Mouse (Mus musculus): ENCODE results near the gene Pfkfb2. TPM values are rescaled to one million over a fixed set of nuclear protein-coding genes. Genes with fewer than 3 reads are reported as not detected.

Gene Pfkfb2
- 7.1 and 9.0 TPM in 2 replicates for polyA plus RNA-seq (2016; fragmentation: Nextera tagmentation; extraction: Ambion mirVana)

DNA sequence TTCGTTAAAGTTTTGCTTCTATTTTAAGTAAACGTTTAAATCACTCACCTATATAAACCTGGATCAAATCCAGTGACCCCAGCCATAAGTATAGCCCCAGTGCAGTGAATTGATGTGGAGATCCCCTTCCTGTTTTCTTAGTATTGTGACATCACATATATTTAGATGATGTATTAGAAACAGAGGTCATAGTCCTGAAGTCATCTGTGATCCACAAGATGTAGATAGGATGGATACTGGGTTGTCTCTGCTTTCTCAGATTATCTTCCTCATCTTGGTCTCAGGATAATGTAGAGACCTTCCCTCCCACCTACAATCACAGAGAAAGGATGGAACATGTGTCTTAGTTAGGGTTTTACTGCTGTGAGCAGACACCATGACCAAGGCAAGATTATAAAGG is at the start of gene Pfkfb2:
Gene Pfkfb2 (minus strand): TSS at position 101 of the 400 bp plus-strand sequence.
- Histone ChIP-seq H3K4me1 (peaks cover 55% of the 10 kb centered on the region), H3K27ac (peak within 1 kb of the TSS; percentile 64; the same call in 1 of the 2 replicates), H3K27me3 (replicated peaks) (no peaks in the 10 kb centered on the region), H3K4me2 (no peak within 1 kb of the TSS), H3K9me3 (replicated peaks) (no peaks in the 10 kb centered on the region), H3K36me3 (peaks cover 4% of the 10 kb centered on the region), H3K9ac (no peak within 1 kb of the TSS), H3K4me3 (no peak within 1 kb of the TSS)
- no peak for ATAC-seq
- WGBS (ENCODE audit: insufficient replicate concordance): 67% methylated on average over 2 of the region's 2 CpGs

DNA sequence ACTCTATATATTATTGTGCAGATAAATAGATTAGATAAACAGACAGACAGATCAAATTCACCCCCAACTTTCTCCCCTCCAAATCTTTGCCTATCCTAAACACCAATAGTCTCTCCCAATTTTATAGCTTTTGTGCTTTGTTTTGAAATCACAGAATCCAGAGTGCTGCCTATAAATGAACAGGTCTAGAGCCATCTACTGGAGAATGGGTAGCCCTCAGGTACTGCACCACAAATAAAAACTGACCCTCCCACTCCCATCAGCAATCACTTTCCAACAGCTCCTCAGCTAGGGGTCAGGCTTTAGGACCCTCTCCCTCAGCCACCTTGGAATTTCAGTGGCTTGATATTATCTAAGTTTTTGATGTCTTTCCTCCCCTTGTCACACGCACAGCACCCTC is 47.6 kb upstream of the Pfkfb2 start:
- WGBS (ENCODE audit: insufficient replicate concordance): 74% methylated on average over 1 of the region's 1 CpGs
- H3K27me3 ChIP-seq (replicated peaks): peaks cover 5% of the 10 kb centered on the region
- H3K36me3 ChIP-seq: no peaks in the 10 kb centered on the region
- no peak overlapping the region for H3K27ac ChIP-seq
- H3K9me3 ChIP-seq (replicated peaks): no peaks in the 10 kb centered on the region
- no peaks in the 10 kb centered on the region for H3K4me1 ChIP-seq
- H3K4me2 ChIP-seq: no peak overlapping the region
- H3K9ac ChIP-seq: no peak overlapping the region
- peak; percentile 59 for ATAC-seq
- no peak overlapping the region for H3K4me3 ChIP-seq

DNA sequence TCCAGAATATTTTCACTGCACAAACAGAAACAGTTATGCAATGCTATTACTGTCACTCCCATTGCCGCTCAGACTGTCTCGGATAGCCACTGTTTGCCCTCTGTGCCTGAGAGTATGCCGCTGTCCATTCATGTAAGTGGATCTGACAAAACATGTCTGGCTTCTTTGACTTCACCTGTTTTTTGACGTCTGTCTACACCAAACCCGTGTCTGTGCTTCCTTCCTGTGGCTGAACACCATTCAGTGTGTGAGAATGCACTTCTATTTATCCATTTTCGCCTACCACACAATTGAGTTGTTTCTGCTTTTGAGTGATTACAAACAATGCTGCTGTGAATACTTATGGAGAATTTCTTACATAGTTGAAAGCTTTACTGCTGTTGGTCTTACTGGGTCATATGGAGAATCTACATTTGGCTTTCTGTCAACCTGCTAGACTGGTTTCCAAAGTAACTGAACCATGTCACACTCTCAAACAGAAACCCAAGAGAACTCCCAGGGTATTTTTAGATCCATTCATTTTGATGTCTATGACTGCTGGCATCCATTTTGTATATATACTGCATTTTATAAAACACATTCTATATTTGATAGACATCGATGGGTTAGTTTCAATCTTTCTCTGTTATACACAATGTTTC is 46.8 kb upstream of the Pfkfb2 start:
- no peak overlapping the region for H3K27ac ChIP-seq
- no peak for ATAC-seq
- H3K4me2 ChIP-seq: no peak overlapping the region
- H3K4me3 ChIP-seq: no peak overlapping the region
- no peaks in the 10 kb centered on the region for H3K9me3 ChIP-seq (replicated peaks)
- peaks cover 5% of the 10 kb centered on the region; the same call in 1 of the 2 replicates for H3K27me3 ChIP-seq (replicated peaks)
- H3K9ac ChIP-seq: no peak overlapping the region
- 59% methylated on average over 7 of the region's 7 CpGs for WGBS (ENCODE audit: insufficient replicate concordance)
- H3K4me1 ChIP-seq: no peaks in the 10 kb centered on the region
- H3K36me3 ChIP-seq: no peaks in the 10 kb centered on the region

DNA sequence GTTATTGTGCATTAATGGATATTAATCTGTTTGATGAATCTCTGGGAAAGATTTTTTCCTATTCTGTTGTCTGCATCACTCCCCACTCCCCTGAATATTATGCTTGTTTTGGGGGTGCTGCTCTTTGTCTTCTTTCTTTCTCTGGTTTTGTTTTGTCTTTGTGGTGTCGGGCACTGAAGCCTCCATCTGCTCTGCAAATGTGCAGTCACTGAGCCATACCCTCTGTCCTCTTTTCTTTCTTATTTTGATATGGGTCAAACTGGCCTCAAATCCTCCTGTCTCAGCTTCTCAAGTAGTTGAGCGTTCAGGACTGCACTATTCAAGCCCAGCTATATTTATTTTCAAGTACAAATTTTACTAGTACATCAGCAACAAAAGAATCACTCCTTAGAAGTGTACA is 46.2 kb upstream of the Pfkfb2 start:
- no peak for ATAC-seq
- peaks cover 5% of the 10 kb centered on the region; the same call in 1 of the 2 replicates for H3K27me3 ChIP-seq (replicated peaks)
- H3K4me3 ChIP-seq: no peak overlapping the region
- 74% methylated on average over 2 of the region's 2 CpGs for WGBS (ENCODE audit: insufficient replicate concordance)
- no peaks in the 10 kb centered on the region for H3K9me3 ChIP-seq (replicated peaks)
- H3K4me1 ChIP-seq: no peaks in the 10 kb centered on the region
- no peak overlapping the region for H3K9ac ChIP-seq
- H3K36me3 ChIP-seq: no peaks in the 10 kb centered on the region
- H3K27ac ChIP-seq: no peak overlapping the region
- no peak overlapping the region for H3K4me2 ChIP-seq

DNA sequence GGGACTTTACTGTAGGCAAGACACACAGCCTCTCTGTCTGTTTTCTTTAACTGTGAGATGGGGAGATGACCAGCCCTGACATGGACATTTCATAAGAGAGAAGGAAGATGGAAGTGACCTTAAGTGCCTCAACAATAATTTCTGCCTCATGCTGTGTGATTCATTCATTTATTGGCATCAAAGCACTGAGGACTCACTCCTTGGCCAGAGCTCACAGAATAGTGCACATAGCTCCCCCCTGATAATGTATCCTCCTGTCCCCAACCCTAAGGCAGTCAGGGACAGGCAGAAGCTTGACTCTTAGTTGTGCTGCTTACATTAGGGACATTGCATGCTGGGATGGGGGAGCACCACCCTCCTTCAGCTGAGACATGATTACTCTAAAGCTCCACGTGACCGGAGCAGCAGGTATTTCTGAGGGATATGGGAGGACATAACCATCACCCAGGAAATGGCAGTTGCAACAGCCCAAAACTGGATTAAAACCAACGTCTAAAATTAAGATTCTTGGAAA is 42.0 kb upstream of the Pfkfb2 start:
- WGBS (ENCODE audit: insufficient replicate concordance): 61% methylated on average over 3 of the region's 3 CpGs
- Histone ChIP-seq H3K4me2 (no peak overlapping the region), H3K4me1 (peaks cover 8% of the 10 kb centered on the region), H3K36me3 (no peaks in the 10 kb centered on the region), H3K27me3 (replicated peaks) (no peaks in the 10 kb centered on the region), H3K27ac (no peak overlapping the region), H3K9ac (no peak overlapping the region), H3K4me3 (no peak overlapping the region), H3K9me3 (replicated peaks) (no peaks in the 10 kb centered on the region)
- no peak for ATAC-seq

DNA sequence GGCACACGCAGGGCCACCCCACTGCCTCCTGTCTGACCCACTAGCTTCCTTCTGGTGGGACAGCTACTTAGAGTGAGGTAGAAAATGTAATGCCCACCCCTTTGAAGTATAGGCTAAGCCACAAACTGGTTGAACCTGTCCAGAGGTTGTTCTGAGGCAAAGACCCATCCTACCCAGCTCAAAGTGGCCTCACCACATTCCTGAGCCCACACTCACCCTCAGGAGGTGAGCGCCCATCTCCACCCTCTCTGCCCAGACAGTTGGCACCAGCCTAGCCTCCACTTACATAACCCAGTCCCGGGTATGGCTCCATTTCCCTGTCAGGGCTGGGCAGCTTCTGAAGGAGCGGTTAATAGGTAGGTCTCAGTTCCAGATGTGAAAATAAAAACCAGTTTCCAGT is 41.4 kb upstream of the Pfkfb2 start:
- Histone ChIP-seq H3K9ac (no peak overlapping the region), H3K4me1 (peaks cover 8% of the 10 kb centered on the region), H3K4me2 (no peak overlapping the region), H3K36me3 (no peaks in the 10 kb centered on the region), H3K4me3 (no peak overlapping the region), H3K27me3 (replicated peaks) (no peaks in the 10 kb centered on the region), H3K27ac (no peak overlapping the region), H3K9me3 (replicated peaks) (no peaks in the 10 kb centered on the region)
- no peak for ATAC-seq
- 70% methylated on average over 4 of the region's 4 CpGs for WGBS (ENCODE audit: insufficient replicate concordance)

DNA sequence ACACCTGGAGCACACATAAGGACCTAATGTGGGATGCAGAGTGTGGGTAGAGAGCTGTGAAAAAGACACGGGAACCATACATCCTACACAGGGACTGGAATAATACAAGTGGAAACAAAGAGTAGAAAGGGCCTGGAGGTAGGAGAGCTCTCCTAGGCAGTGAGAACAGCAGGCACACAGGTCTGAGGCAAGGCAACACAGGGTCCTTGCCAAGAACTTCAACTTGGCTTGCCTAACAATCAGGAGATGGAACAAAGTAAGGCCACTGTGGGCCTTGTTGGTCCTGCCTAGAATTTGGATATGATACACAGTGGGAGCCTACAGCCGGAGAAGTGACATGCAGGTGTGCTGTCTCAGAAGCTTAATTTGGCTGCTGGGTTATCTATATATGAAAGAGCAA is 40.9 kb upstream of the Pfkfb2 start:
- Histone ChIP-seq H3K4me3 (no peak overlapping the region), H3K9me3 (replicated peaks) (no peaks in the 10 kb centered on the region), H3K4me2 (no peak overlapping the region), H3K36me3 (no peaks in the 10 kb centered on the region), H3K27ac (no peak overlapping the region), H3K27me3 (replicated peaks) (no peaks in the 10 kb centered on the region), H3K4me1 (peaks cover 8% of the 10 kb centered on the region), H3K9ac (no peak overlapping the region)
- no peak for ATAC-seq
- WGBS (ENCODE audit: insufficient replicate concordance): 77% methylated on average over 2 of the region's 2 CpGs

DNA sequence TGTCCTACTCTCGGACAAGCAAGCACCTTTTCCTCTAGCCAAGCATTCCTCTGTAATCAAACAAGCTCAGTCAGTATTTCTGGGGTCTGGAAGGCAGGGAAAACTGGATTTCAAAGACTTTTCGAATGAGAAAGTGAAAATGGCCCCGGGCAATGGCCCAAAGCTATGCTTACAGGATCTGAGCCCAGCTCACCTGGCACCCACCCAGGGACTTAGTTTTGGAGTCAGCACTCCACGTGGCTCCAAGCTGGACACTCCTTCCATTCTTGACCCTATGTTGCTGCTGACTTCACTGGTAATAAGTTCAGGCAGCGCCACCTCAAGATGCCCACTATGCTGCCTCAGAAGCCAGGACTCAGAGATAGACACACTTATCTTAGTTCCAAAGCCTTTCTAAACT is 38.0 kb upstream of the Pfkfb2 start:
- H3K27ac ChIP-seq: no peak overlapping the region
- no peak overlapping the region for H3K4me2 ChIP-seq
- no peak overlapping the region for H3K4me3 ChIP-seq
- H3K9me3 ChIP-seq (replicated peaks): no peaks in the 10 kb centered on the region
- peaks cover 24% of the 10 kb centered on the region for H3K4me1 ChIP-seq
- no peak for ATAC-seq
- H3K27me3 ChIP-seq (replicated peaks): no peaks in the 10 kb centered on the region
- WGBS (ENCODE audit: insufficient replicate concordance): 76% methylated on average over 5 of the region's 5 CpGs
- H3K36me3 ChIP-seq: no peaks in the 10 kb centered on the region
- H3K9ac ChIP-seq: no peak overlapping the region

DNA sequence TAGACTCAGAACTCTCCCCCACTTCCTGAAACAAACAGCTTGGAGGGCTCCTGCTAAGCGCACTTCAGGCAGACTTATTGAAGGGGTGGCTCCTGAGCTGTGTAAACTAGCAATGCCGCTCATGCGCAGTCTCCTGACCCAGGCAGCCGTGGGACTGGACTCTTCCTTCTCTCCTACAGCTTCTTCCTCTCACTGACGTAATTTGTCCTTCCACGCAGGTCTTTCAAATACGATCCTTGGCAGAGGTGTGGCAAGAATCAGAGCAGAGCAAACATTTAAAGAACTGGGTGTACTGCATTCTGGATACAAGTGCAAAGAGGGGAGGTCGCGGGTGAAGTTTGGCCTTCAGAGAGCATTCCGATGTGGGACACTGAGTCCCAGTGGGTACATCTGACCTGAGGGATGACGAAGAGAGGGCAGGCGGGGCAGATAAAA is 35.0 kb upstream of the Pfkfb2 start:
- Histone ChIP-seq H3K27ac (0 out of 2 replicates have a peak overlapping the region, but pooled peaks have one; percentile 13), H3K9me3 (replicated peaks) (no peaks in the 10 kb centered on the region), H3K4me2 (no peak overlapping the region), H3K4me1 (peaks cover 33% of the 10 kb centered on the region), H3K27me3 (replicated peaks) (no peaks in the 10 kb centered on the region), H3K9ac (no peak overlapping the region), H3K36me3 (no peaks in the 10 kb centered on the region), H3K4me3 (no peak overlapping the region)
- ATAC-seq: no peak
- 72% methylated on average over 12 of the region's 12 CpGs for WGBS (ENCODE audit: insufficient replicate concordance)

DNA sequence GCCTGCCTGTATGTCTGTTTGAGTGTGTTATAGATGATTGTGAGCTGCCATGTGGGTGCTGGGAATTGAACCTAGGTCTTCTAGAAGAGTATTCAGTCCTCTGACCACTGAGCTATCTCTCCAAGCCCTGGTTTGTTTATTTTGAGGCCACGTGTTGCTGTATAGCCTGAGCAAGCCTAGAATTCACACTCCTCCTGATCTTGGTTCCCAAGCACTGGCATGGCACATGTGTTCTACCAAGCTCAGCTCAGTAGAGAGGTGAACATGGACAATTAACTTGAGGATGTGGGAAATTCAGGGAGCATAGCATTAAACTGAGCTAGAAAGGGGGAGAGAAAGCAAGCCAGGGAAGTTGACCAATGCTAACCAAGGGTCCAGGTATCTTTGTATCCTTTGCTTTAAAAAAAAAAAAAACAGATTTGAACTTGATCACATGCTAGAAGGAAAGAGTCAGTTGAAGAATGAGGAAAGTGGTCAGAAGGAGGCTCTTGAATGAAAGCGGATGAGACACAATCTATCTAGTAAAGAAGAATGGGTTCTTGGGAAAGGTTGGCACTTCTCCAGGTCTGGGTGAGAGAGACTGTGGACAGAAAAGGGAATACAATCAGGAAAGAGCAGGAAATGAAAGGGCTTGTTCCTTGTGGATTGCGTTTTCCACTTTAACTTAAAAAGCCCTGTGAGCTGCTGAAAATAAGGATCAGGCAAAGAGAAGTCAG is 33.1 kb upstream of the Pfkfb2 start:
- Histone ChIP-seq H3K4me3 (no peak overlapping the region), H3K36me3 (no peaks in the 10 kb centered on the region), H3K4me2 (no peak overlapping the region), H3K9me3 (replicated peaks) (no peaks in the 10 kb centered on the region), H3K27me3 (replicated peaks) (no peaks in the 10 kb centered on the region), H3K4me1 (peaks cover 31% of the 10 kb centered on the region), H3K9ac (no peak overlapping the region), H3K27ac (no peak overlapping the region)
- ATAC-seq: no peak
- 71% methylated on average over 3 of the region's 3 CpGs for WGBS (ENCODE audit: insufficient replicate concordance)

DNA sequence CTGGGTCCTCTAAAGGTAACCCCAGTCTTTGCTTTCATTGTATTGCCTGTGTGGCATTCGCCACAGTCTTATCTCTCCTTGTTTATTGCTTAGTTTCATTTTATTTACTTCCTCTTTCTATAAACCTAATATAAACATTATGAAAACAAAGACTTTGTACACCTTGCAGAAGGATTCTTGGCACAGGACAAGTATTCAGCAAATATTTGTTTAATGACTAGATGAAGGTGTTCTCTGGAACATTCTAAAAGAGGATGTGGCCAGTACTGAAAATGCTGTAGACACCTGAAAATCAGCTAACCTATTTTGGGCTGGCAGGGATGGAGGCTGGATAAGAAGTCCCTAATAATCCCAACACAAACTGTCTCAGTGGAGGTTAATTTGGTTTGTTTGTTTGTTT is 32.5 kb upstream of the Pfkfb2 start:
- Histone ChIP-seq H3K27ac (no peak overlapping the region), H3K9ac (no peak overlapping the region), H3K4me1 (peaks cover 25% of the 10 kb centered on the region), H3K4me3 (no peak overlapping the region), H3K9me3 (replicated peaks) (no peaks in the 10 kb centered on the region), H3K4me2 (no peak overlapping the region), H3K27me3 (replicated peaks) (no peaks in the 10 kb centered on the region), H3K36me3 (no peaks in the 10 kb centered on the region)
- WGBS (ENCODE audit: insufficient replicate concordance): 71% methylated on average over 1 of the region's 1 CpGs
- no peak for ATAC-seq

DNA sequence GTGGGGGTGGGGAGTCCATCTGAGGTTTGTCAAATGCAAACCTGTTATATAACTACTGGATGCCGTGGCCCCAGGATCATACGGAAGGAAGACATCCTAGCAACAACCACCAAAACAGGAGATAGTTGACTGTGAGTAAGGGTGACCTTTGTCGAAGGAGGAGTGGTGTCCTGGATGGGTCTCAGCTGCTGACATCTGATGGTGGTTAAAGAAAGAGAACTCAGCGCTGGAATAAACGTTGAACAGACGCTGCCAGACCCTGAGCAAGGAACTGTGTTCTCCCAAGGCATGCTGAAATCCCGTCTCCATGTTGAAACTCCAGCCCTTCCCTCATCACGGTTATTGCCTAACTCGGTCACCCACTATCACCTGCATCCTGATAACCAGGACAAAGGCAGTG is 30.6 kb upstream of the Pfkfb2 start:
- Histone ChIP-seq H3K4me1 (peaks cover 22% of the 10 kb centered on the region), H3K4me3 (no peak overlapping the region), H3K27ac (no peak overlapping the region), H3K4me2 (no peak overlapping the region), H3K27me3 (replicated peaks) (no peaks in the 10 kb centered on the region), H3K9me3 (replicated peaks) (no peaks in the 10 kb centered on the region), H3K9ac (no peak overlapping the region), H3K36me3 (no peaks in the 10 kb centered on the region)
- 58% methylated on average over 9 of the region's 9 CpGs for WGBS (ENCODE audit: insufficient replicate concordance)
- ATAC-seq: no peak

Data from liver, embryonic 12.5 days (tissue).